Mouse (Mus musculus): ENCODE results near the gene Fgfr2. TPM values are rescaled to one million over a fixed set of nuclear protein-coding genes. Genes with fewer than 3 reads are reported as not detected.

Fgfr2 gene
- polyA plus RNA-seq, 1 experiment, result 59.9 TPM

GRCm38 (mm10) chr7:131551931-131552741 is 1571.0 kb downstream of the Fgfr2 start:
- H3K4me1 ChIP-seq (ENCODE audit: control insufficient read depth, insufficient read depth, low read length), result no peaks in the 10 kb centered on the region; the same call in none of the 2 replicates
- no peak overlapping the region for H3K4me3 ChIP-seq (ENCODE audit: insufficient read depth, low read length)
- no peak for TF ChIP-seq CTCF (IDR thresholded peaks at IDR 0.05; ENCODE audit: borderline replicate concordance, insufficient read depth, low read length)
- TF ChIP-seq POLR2A (IDR thresholded peaks at IDR 0.05; ENCODE audit: low read depth, low read length), result no peak
- H3K27ac ChIP-seq (ENCODE audit: insufficient read depth, low read length), result no peak overlapping the region

- Histone ChIP-seq H3K27ac (ENCODE audit: insufficient read depth, low read length) (no peak overlapping the region), H3K4me1 (ENCODE audit: control insufficient read depth, insufficient read depth, low read length) (no peaks in the 10 kb centered on the region; the same call in none of the 2 replicates), H3K4me3 (ENCODE audit: insufficient read depth, low read length) (no peak overlapping the region)
- TF ChIP-seq CTCF (IDR thresholded peaks at IDR 0.05; ENCODE audit: borderline replicate concordance, insufficient read depth, low read length) (no peak), POLR2A (IDR thresholded peaks at IDR 0.05; ENCODE audit: low read depth, low read length) (no peak)
Observed at GRCm38 (mm10) chr7:131551471-131551870, 1571.7 kb downstream of the Fgfr2 start.

GRCm38 (mm10) chr7:131548473-131548872 is 1574.7 kb downstream of the Fgfr2 start, which contains the start of gene Hmx2:
Gene Hmx2, plus strand, starts transcription at chr7:131548773.
- Histone ChIP-seq H3K4me1 (ENCODE audit: control insufficient read depth, insufficient read depth, low read length) (no peaks in the 10 kb centered on the region), H3K27ac (ENCODE audit: insufficient read depth, low read length) (no peak within 1 kb of the TSS), H3K4me3 (ENCODE audit: insufficient read depth, low read length) (no peak within 1 kb of the TSS)
- TF ChIP-seq CTCF (IDR thresholded peaks at IDR 0.05; ENCODE audit: borderline replicate concordance, insufficient read depth, low read length) (no peak), POLR2A (IDR thresholded peaks at IDR 0.05; ENCODE audit: low read depth, low read length) (no peak)

GRCm38 (mm10) chr7:131547481-131547880 is 1575.7 kb downstream of the Fgfr2 start:
- Histone ChIP-seq H3K4me1 (ENCODE audit: control insufficient read depth, insufficient read depth, low read length) (no peaks in the 10 kb centered on the region), H3K27ac (ENCODE audit: insufficient read depth, low read length) (no peak overlapping the region), H3K4me3 (ENCODE audit: insufficient read depth, low read length) (no peak overlapping the region)
- no peak for TF ChIP-seq CTCF (IDR thresholded peaks at IDR 0.05; ENCODE audit: borderline replicate concordance, insufficient read depth, low read length)
- no peak for TF ChIP-seq POLR2A (IDR thresholded peaks at IDR 0.05; ENCODE audit: low read depth, low read length)

- TF ChIP-seq POLR2A (IDR thresholded peaks at IDR 0.05; ENCODE audit: low read depth, low read length) (no peak), CTCF (IDR thresholded peaks at IDR 0.05; ENCODE audit: borderline replicate concordance, insufficient read depth, low read length) (no peak)
- no peak overlapping the region for H3K27ac ChIP-seq (ENCODE audit: insufficient read depth, low read length)
- no peaks in the 10 kb centered on the region for H3K4me1 ChIP-seq (ENCODE audit: control insufficient read depth, insufficient read depth, low read length)
- H3K4me3 ChIP-seq (ENCODE audit: insufficient read depth, low read length), result no peak overlapping the region
Observed at GRCm38 (mm10) chr7:131546423-131546822, 1576.7 kb downstream of the Fgfr2 start.

GRCm38 (mm10) chr7:131545701-131546385 is 1577.3 kb downstream of the Fgfr2 start:
- TF ChIP-seq POLR2A (IDR thresholded peaks at IDR 0.05; ENCODE audit: low read depth, low read length), result no peak
- no peak for TF ChIP-seq CTCF (IDR thresholded peaks at IDR 0.05; ENCODE audit: borderline replicate concordance, insufficient read depth, low read length)
- Histone ChIP-seq H3K4me3 (ENCODE audit: insufficient read depth, low read length) (no peak overlapping the region), H3K4me1 (ENCODE audit: control insufficient read depth, insufficient read depth, low read length) (no peaks in the 10 kb centered on the region), H3K27ac (ENCODE audit: insufficient read depth, low read length) (no peak overlapping the region)

GRCm38 (mm10) chr7:131544871-131545270 is 1578.3 kb downstream of the Fgfr2 start:
- no peak overlapping the region for H3K27ac ChIP-seq (ENCODE audit: insufficient read depth, low read length)
- no peak overlapping the region for H3K4me3 ChIP-seq (ENCODE audit: insufficient read depth, low read length)
- TF ChIP-seq POLR2A (IDR thresholded peaks at IDR 0.05; ENCODE audit: low read depth, low read length) (no peak), CTCF (IDR thresholded peaks at IDR 0.05; ENCODE audit: borderline replicate concordance, insufficient read depth, low read length) (no peak)
- H3K4me1 ChIP-seq (ENCODE audit: control insufficient read depth, insufficient read depth, low read length), result no peaks in the 10 kb centered on the region

GRCm38 (mm10) chr7:131543623-131544481 is 1579.3 kb downstream of the Fgfr2 start:
- Histone ChIP-seq H3K4me1 (ENCODE audit: control insufficient read depth, insufficient read depth, low read length) (no peaks in the 10 kb centered on the region), H3K4me3 (ENCODE audit: insufficient read depth, low read length) (no peak overlapping the region), H3K27ac (ENCODE audit: insufficient read depth, low read length) (no peak overlapping the region)
- TF ChIP-seq CTCF (IDR thresholded peaks at IDR 0.05; ENCODE audit: borderline replicate concordance, insufficient read depth, low read length) (no peak), POLR2A (IDR thresholded peaks at IDR 0.05; ENCODE audit: low read depth, low read length) (no peak)

- Histone ChIP-seq H3K27ac (ENCODE audit: insufficient read depth, low read length) (no peak overlapping the region), H3K4me1 (ENCODE audit: control insufficient read depth, insufficient read depth, low read length) (no peaks in the 10 kb centered on the region), H3K4me3 (ENCODE audit: insufficient read depth, low read length) (no peak overlapping the region)
- no peak for TF ChIP-seq CTCF (IDR thresholded peaks at IDR 0.05; ENCODE audit: borderline replicate concordance, insufficient read depth, low read length)
Observed at GRCm38 (mm10) chr7:131542872-131543622, 1580.1 kb downstream of the Fgfr2 start.
